Mouse (Mus musculus) limb, embryonic 15.5 days (tissue): ENCODE measurements around the gene Sfrp2. TPM values are rescaled to one million over a fixed set of nuclear protein-coding genes. Genes with fewer than 3 reads are reported as not detected.

Experiments
- ATAC-seq: fragments of 200-750 bp; cut with Nextera tagmentation; 2 replicates; pipeline ENCODE4 v1.8.0; 2017; ENCODE audit warnings: low read depth, moderate TSS enrichment; ENCODE audit not compliant: insufficient number of reproducible peaks, low FRiP score, low TSS enrichment
- H3K27ac ChIP-seq: fragments of 300-500 bp; sonication (generic); 2 replicates; pipeline ENCODE4 v1.5.1; 2015; ENCODE audit warnings: moderate library complexity, mild to moderate bottlenecking, inconsistent platforms
- H3K27me3 ChIP-seq: fragments of 300-500 bp; sonication (generic); 2 replicates; pipeline ENCODE4 v1.6.1; 2015; ENCODE audit warnings: inconsistent platforms
- H3K36me3 ChIP-seq: fragments of 300-500 bp; sonication (generic); 2 replicates; pipeline ENCODE4 v1.6.1; 2015; ENCODE audit warnings: inconsistent platforms
- H3K4me1 ChIP-seq: fragments of 300-500 bp; sonication (generic); 2 replicates; pipeline ENCODE4 v1.6.1; 2015; ENCODE audit warnings: inconsistent platforms
- H3K4me2 ChIP-seq: fragments of 300-500 bp; sonication (generic); 2 replicates; pipeline ENCODE4 v1.6.1; 2015; ENCODE audit warnings: mild to moderate bottlenecking, inconsistent platforms
- H3K4me3 ChIP-seq: fragments of 300-500 bp; sonication (generic); 2 replicates; pipeline ENCODE4 v1.5.1; 2015; ENCODE audit warnings: mild to moderate bottlenecking, inconsistent platforms
- H3K9ac ChIP-seq: fragments of 300-500 bp; sonication (generic); 2 replicates; pipeline ENCODE4 v1.6.1; 2015; ENCODE audit warnings: inconsistent platforms
- H3K9me3 ChIP-seq: fragments of 300-500 bp; sonication (generic); 2 replicates; pipeline ENCODE4 v1.6.1; 2016; ENCODE audit warnings: inconsistent platforms
- WGBS: fragments of 180-500 bp; shearing (Covaris S2); methylation state at CpG from one replicate; pipeline ENCODE4 v1.1.7; 2015; 5-methylcytosine and 5-hydroxymethylcytosine counted together
- polyA plus RNA-seq: library from polyadenylated mRNA; unstranded; fragments of >200 nt; fragmentation: Nextera tagmentation; extraction: Ambion mirVana; gene quantifications from 2 replicates; pipeline ENCODE4 v1.2.1, GENCODE M21; 2015

Sfrp2 gene
- polyA plus RNA-seq, 1 experiment from 2014 or later, result 354 TPM

DNA sequence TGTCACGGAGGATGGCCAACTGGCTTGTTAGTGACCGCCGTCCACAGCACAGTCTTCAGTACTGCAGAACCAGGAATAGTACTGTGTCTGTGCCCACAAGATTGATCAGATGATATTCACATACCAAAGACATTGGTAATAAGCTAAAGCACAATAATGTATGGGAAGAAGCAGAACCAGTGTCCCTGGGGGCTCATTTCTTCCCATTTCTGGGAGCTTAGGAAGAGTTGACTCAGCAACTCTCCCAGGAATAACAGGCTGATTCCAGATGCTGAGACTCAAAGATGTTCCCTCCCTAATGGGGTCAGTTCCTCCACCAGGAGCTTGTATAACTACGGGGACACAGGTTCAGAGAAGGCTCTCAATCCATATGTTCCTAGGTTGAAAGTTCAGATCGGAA, 13.9 kb upstream of the Sfrp2 start:
- Histone ChIP-seq H3K27ac (no peak overlapping the region), H3K4me2 (no peak overlapping the region), H3K36me3 (no peaks in the 10 kb centered on the region), H3K9me3 (no peaks in the 10 kb centered on the region), H3K4me1 (peaks cover 4% of the 10 kb centered on the region; the same call in 1 of the 2 replicates), H3K27me3 (no peaks in the 10 kb centered on the region), H3K4me3 (no peak overlapping the region), H3K9ac (no peak overlapping the region)
- no peak for ATAC-seq
- 83% methylated on average over 5 of the region's 5 CpGs for WGBS

DNA sequence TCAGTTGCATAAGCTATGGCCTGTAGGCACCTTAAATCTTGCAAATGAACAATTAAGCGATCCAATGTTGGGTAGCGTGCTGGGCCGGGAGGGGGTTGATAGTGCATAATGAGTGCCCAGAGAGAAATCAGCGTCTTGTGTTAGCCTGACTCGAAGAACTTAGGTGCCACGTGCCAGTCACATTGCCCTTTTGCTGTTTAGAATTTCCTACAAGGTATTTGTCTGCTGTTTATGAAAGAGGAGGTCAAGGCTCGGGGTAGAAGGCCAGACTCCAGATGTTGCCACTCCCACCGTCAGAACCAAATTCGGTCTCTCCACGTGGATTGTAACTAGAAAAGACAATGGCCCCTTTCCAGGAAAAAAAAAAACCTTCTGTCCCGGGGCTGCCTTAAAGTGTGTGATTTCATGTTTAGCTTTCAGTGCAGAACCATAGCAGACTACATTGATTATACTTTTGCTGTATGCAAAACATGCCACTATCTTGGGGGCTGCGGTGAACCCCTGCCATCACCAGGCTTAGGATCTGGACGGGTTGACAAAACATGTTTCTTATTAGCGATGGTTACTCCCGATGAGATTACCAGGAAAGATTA, 11.0 kb upstream of the Sfrp2 start:
- Histone ChIP-seq H3K4me2 (no peak overlapping the region), H3K4me3 (no peak overlapping the region)
- 38% methylated on average over 15 of the region's 15 CpGs for WGBS

DNA sequence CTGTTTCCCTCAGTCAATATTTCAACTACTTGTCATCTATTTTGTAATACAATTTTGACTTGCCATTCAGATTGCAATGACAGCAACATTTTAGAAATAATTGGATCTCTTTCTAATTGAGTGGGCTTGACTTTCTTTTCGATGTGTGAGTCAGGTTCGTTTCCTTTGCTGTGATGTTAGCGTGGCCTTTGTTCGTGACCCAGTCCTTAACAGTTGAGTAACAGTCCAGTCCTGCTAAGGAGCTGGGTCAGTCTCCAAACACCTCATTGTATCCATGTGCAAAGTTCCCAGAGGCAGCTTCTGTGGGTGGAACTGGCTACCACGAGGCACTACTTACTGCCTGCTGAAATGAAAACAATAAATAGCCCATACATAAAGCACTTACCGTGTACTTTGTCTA, 10.5 kb upstream of the Sfrp2 start:
- Histone ChIP-seq H3K4me2 (no peak overlapping the region), H3K27ac (no peak overlapping the region), H3K4me3 (no peak overlapping the region), H3K9ac (no peak overlapping the region), H3K27me3 (peaks cover 5% of the 10 kb centered on the region; the same call in 1 of the 2 replicates), H3K9me3 (no peaks in the 10 kb centered on the region), H3K36me3 (no peaks in the 10 kb centered on the region), H3K4me1 (no peaks in the 10 kb centered on the region; the same call in 1 of the 2 replicates)
- 38% methylated on average over 6 of the region's 6 CpGs for WGBS
- no peak for ATAC-seq

More for the DNA sequence above, 11.0 kb upstream of the Sfrp2 start:
- Histone ChIP-seq H3K4me1 (no peaks in the 10 kb centered on the region; the same call in 1 of the 2 replicates), H3K36me3 (no peaks in the 10 kb centered on the region), H3K27me3 (peaks cover under 1% of the 10 kb centered on the region; the same call in 1 of the 2 replicates), H3K9ac (no peak overlapping the region), H3K9me3 (no peaks in the 10 kb centered on the region), H3K27ac (no peak overlapping the region)
- ATAC-seq, result no peak

- Histone ChIP-seq H3K4me1 (peaks cover 35% of the 10 kb centered on the region), H3K9ac (no peak overlapping the region), H3K27ac (no peak overlapping the region), H3K4me2 (no peak overlapping the region), H3K27me3 (peaks cover 29% of the 10 kb centered on the region), H3K36me3 (no peaks in the 10 kb centered on the region), H3K4me3 (no peak overlapping the region), H3K9me3 (no peaks in the 10 kb centered on the region)
- no peak for ATAC-seq
- WGBS, result 76% methylated on average over 10 of the region's 10 CpGs
These were observed 3.8 kb upstream of the Sfrp2 start for GRCm38 (mm10) chr3:83762361-83762760.

DNA sequence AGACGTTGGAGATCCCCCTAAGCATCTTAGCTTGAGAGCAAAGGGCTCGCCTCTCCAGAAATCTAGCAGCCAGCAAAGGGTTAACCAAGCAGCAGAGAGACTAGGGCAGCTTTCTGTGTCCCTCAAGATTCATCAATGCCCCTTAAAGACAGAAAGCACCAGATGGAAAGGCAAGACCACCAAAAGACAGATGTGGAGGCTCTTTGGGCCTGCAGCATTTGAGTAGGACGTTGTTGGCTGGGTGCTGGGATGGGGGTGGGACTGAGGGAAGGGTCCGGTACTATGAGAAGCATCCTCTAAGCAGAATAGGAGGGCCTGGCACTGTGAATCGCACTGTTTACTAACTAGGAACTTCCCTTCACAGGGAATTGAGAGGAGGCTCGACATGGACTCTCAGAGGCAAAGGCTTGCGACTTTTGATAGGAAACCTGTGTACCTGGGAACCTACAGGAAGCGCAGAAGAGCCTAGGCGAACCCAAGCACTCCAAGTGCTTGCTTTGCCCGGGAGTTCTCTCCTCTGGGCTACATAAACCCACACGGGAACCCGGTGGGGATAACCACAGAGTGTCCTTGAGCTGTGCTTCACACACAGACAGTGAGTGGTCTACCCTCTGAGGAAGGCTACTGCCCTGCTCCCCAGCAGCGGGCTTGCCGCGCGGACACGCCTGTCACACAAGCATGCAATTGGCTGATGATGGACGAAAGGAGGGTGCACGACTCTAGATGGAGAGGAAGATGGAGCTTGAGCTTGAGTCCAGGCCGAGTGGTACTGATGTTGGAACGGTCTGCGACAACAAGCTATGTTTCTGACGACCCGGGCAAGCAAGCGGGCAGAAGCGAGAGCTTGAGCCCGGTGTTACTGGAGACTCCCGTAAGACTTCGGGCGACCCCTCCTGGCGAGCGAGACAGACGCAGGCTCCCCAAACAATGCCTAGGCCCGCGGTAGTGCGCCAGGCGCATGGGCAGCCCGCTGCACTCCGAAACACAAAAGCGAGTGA, 2.3 kb upstream of the Sfrp2 start:
- Histone ChIP-seq H3K4me3 (peak overlapping the region; percentile 40), H3K36me3 (no peaks in the 10 kb centered on the region), H3K4me1 (peaks cover 44% of the 10 kb centered on the region), H3K4me2 (peak overlapping the region; percentile 83), H3K9me3 (no peaks in the 10 kb centered on the region), H3K27me3 (peaks cover 29% of the 10 kb centered on the region), H3K9ac (peak overlapping the region; percentile 44; the same call in 1 of the 2 replicates), H3K27ac (peak overlapping the region; percentile 47; the same call in 1 of the 2 replicates)
- ATAC-seq, result 0 out of 2 replicates have a peak, but pooled peaks have one; percentile 49
- WGBS, result 9% methylated on average over 40 of the region's 40 CpGs

- Histone ChIP-seq H3K4me1 (peaks cover 48% of the 10 kb centered on the region), H3K27ac (peak overlapping the region; percentile 82), H3K9me3 (no peaks in the 10 kb centered on the region), H3K27me3 (peaks cover 21% of the 10 kb centered on the region), H3K4me3 (peak overlapping the region; percentile 57), H3K36me3 (peaks cover 13% of the 10 kb centered on the region; the same call in 1 of the 2 replicates), H3K9ac (peak overlapping the region; percentile 56), H3K4me2 (peak overlapping the region; percentile 94)
- ATAC-seq, result no peak
- WGBS, result under 1% methylated on average over 25 of the region's 25 CpGs
These were observed 577 bp downstream of the Sfrp2 start for GRCm38 (mm10) chr3:83766726-83767070.

- ATAC-seq, result no peak
- peaks cover 17% of the 10 kb centered on the region for H3K27me3 ChIP-seq
These were observed 1.0 kb downstream of the Sfrp2 start for GRCm38 (mm10) chr3:83767121-83767520.

GRCm38 (mm10) chr3:83768293-83769035, 2.3 kb downstream of the Sfrp2 start:
- no peak overlapping the region for H3K9ac ChIP-seq
- no peaks in the 10 kb centered on the region for H3K9me3 ChIP-seq
- peaks cover 6% of the 10 kb centered on the region for H3K27me3 ChIP-seq
- H3K4me2 ChIP-seq, result peak overlapping the region; percentile 94
- WGBS, result 21% methylated on average over 11 of the region's 11 CpGs
- no peak for ATAC-seq
- peaks cover 44% of the 10 kb centered on the region for H3K4me1 ChIP-seq
- peak overlapping the region; percentile 57 for H3K4me3 ChIP-seq
- no peak overlapping the region for H3K27ac ChIP-seq
- H3K36me3 ChIP-seq, result peaks cover 20% of the 10 kb centered on the region

More at GRCm38 (mm10) chr3:83767121-83767520, 1.0 kb downstream of the Sfrp2 start:
- Histone ChIP-seq H3K4me2 (peak overlapping the region; percentile 94), H3K4me3 (peak overlapping the region; percentile 57), H3K9me3 (no peaks in the 10 kb centered on the region), H3K4me1 (peaks cover 48% of the 10 kb centered on the region), H3K36me3 (peaks cover 16% of the 10 kb centered on the region; the same call in 1 of the 2 replicates), H3K27ac (peak overlapping the region; percentile 82), H3K9ac (peak overlapping the region; percentile 56)
- 7% methylated on average over 10 of the region's 10 CpGs for WGBS

- Histone ChIP-seq H3K36me3 (peaks cover 21% of the 10 kb centered on the region), H3K4me1 (peaks cover 39% of the 10 kb centered on the region), H3K9ac (no peak overlapping the region), H3K9me3 (no peaks in the 10 kb centered on the region), H3K27ac (no peak overlapping the region), H3K27me3 (0 out of 2 replicates have a peak, but pooled peaks cover under 1% of the 10 kb centered on the region), H3K4me2 (peak overlapping the region; percentile 94), H3K4me3 (peak overlapping the region; percentile 57)
- WGBS, result 29% methylated on average over 10 of the region's 10 CpGs
- no peak for ATAC-seq
These were observed 2.9 kb downstream of the Sfrp2 start for GRCm38 (mm10) chr3:83769036-83769410.

DNA sequence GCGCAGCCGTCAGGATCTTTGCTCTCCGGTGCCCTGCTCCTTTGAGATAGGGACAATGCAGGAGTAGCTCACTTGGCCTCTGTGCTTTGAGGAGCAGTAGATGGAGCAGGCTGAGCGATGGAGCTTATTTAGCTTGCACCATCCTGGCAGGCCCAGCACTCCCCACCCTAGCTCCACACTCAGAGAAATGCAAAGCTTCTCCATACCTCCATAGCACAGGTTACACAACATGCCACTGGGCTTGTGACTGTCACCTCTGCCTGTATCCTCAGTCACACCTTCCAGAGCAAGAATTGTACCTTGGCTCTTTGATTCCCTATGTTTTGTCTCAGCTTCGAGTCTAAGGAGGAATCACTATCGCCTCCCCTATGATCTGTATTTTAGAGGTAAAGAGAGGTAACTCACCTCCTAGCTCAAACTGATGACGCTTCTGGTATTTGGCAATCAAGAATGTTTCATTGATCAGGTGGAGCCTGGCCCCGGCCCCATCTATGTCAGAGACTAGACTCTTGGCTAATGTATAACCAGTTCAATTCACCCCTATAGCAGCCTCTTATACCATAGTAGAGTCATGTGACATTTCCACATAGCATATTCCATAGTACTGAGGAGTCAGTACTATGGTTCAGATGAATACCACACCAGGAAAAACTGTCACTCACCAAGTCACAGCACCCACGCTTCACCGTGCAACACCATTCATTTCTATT, 5.2 kb downstream of the Sfrp2 start:
- 91% methylated on average over 10 of the region's 10 CpGs for WGBS
- ATAC-seq, result no peak
- H3K36me3 ChIP-seq, result peaks cover 21% of the 10 kb centered on the region
- H3K9ac ChIP-seq, result no peak overlapping the region
- no peaks in the 10 kb centered on the region for H3K27me3 ChIP-seq
- H3K4me3 ChIP-seq, result no peak overlapping the region
- H3K4me1 ChIP-seq, result peaks cover 37% of the 10 kb centered on the region
- no peak overlapping the region for H3K27ac ChIP-seq
- H3K4me2 ChIP-seq, result no peak overlapping the region
- no peaks in the 10 kb centered on the region for H3K9me3 ChIP-seq

GRCm38 (mm10) chr3:83773281-83773680, 7.2 kb downstream of the Sfrp2 start:
- ATAC-seq, result no peak
- H3K4me1 ChIP-seq, result peaks cover 28% of the 10 kb centered on the region
- H3K36me3 ChIP-seq, result peaks cover 21% of the 10 kb centered on the region

More at GRCm38 (mm10) chr3:83773281-83773680, 7.2 kb downstream of the Sfrp2 start:
- Histone ChIP-seq H3K9me3 (no peaks in the 10 kb centered on the region), H3K9ac (no peak overlapping the region), H3K4me2 (no peak overlapping the region), H3K4me3 (no peak overlapping the region), H3K27ac (no peak overlapping the region), H3K27me3 (no peaks in the 10 kb centered on the region)
- WGBS, result 92% methylated on average over 18 of the region's 18 CpGs
